12 mouse cellular contexts compared by ENCODE assay signal in genomic region chr4:111577087-111577773, GRCm38 (mm10).
"Had no signal": no experiment of that assay in that cellular context is flagged by ENCODE, and none has a peak within 500 bp of the region (broad histone marks: within the 10 kb centered on the region; RNA-seq: fewer than 3 reads in every experiment).

No protein-coding gene starts in this region.

- H3K27me3 ChIP-seq: liver, embryonic 15.5 days; midbrain, embryonic 15.5 days had no signal

- H3K27ac ChIP-seq: limb, embryonic 10.5 days; liver, embryonic 15.5 days; midbrain, embryonic 15.5 days had no signal

- DNase-seq: kidney, adult 8-10 months; kidney, postnatal 25 days; lung, embryonic 14.5 days; lung, postnatal 10 days; lung, postnatal 4 days; thymus, postnatal 36 days had no signal

- H3K4me2 ChIP-seq: liver, embryonic 11.5 days; liver, embryonic 15.5 days; lung, embryonic 14.5 days; midbrain, embryonic 11.5 days; midbrain, embryonic 15.5 days had no signal

- H3K36me3 ChIP-seq: limb, embryonic 10.5 days; liver, embryonic 15.5 days; midbrain, embryonic 15.5 days had no signal

- H3K4me3 ChIP-seq: limb, embryonic 10.5 days; liver, embryonic 15.5 days; midbrain, embryonic 15.5 days had no signal

- H3K9ac ChIP-seq: liver, embryonic 15.5 days; lung, embryonic 14.5 days; midbrain, embryonic 15.5 days had no signal

- H3K4me1 ChIP-seq: limb, embryonic 10.5 days; liver, embryonic 15.5 days had no signal

- ATAC-seq: intestine, postnatal 0 days; midbrain, embryonic 15.5 days had no signal

- H3K9me3 ChIP-seq: limb, embryonic 10.5 days; liver, embryonic 15.5 days; midbrain, embryonic 15.5 days had no signal
